Comparison of ENCODE assay signal across 8 mouse cellular contexts in genomic region chr14:59232003-59232402, GRCm38 (mm10). TPM values are rescaled to one million over a fixed set of nuclear protein-coding genes. Genes with fewer than 3 reads are reported as not detected.
DNase-seq lines count a peak whose midpoint lies in the region; ATAC-seq and TF ChIP-seq lines count a peak whose summit lies in the region.

No protein-coding gene starts in this region.

- no peaks in the 10 kb centered on the region for H3K27me3 ChIP-seq in kidney, adult 2 months (replicated peaks; ENCODE audit: control insufficient read depth, insufficient read depth, low read length)
- H3K27me3 ChIP-seq in ES-Bruce4 (ENCODE audit: control insufficient read depth, insufficient read depth, low read length, poor library complexity, severe bottlenecking), result no peaks in the 10 kb centered on the region
- no peaks in the 10 kb centered on the region for H3K27me3 ChIP-seq in liver, embryonic 16.5 days (ENCODE audit: control insufficient read depth, insufficient read depth, low read depth, low read length)
- H3K27me3 ChIP-seq in thymus, adult 2 months (ENCODE audit: control insufficient read depth, insufficient read depth, low read length), result no peaks in the 10 kb centered on the region

- H3K9me3 ChIP-seq in ES-Bruce4 (replicated peaks; ENCODE audit: control insufficient read depth, insufficient read depth, low read length, poor library complexity, severe bottlenecking), result no peaks in the 10 kb centered on the region
- no peaks in the 10 kb centered on the region for H3K9me3 ChIP-seq in liver, embryonic 16.5 days (replicated peaks; ENCODE audit: control insufficient read depth, low read length)

- TF ChIP-seq CTCF in kidney, adult 2 months (conservative IDR thresholded peaks at IDR 0.05; ENCODE audit: insufficient read depth, insufficient read length, low read depth, low read length), result peak; percentile 70
- TF ChIP-seq CTCF in ES-Bruce4 (IDR thresholded peaks at IDR 0.05; ENCODE audit: low read depth, low read length), result peak; percentile 42
- TF ChIP-seq CTCF in brain, embryonic 14.5 days (IDR thresholded peaks at IDR 0.05; ENCODE audit: borderline replicate concordance, extremely low read depth, insufficient read depth, insufficient read length), result peak; percentile 1; the same call in 1 of the 2 replicates
- TF ChIP-seq CTCF in thymus, adult 2 months (IDR thresholded peaks at IDR 0.05; ENCODE audit: borderline replicate concordance, control insufficient read depth, extremely low read depth, insufficient read depth, low read length, poor library complexity), result no peak

- peak; percentile 47; the same call in 1 of the 2 replicates for ATAC-seq in liver, embryonic 16.5 days (ENCODE audit: low read depth)
- no peak for ATAC-seq in cerebellum, adult (ENCODE audit: insufficient number of reproducible peaks, low FRiP score, low TSS enrichment)

- TF ChIP-seq POLR2A in kidney, adult 2 months (IDR thresholded peaks at IDR 0.05; ENCODE audit: low read depth, low read length), result no peak
- no peak for TF ChIP-seq POLR2A in ES-Bruce4 (IDR thresholded peaks at IDR 0.05; ENCODE audit: insufficient read depth, low read length)
- TF ChIP-seq POLR2A in brain, embryonic 14.5 days (IDR thresholded peaks at IDR 0.05; ENCODE audit: borderline replicate concordance, extremely low read depth, insufficient read depth, insufficient read length, poor library complexity, severe bottlenecking), result no peak
- TF ChIP-seq POLR2A in thymus, adult 2 months (IDR thresholded peaks at IDR 0.05; ENCODE audit: control insufficient read depth, extremely low read depth, insufficient read depth, low read length, poor library complexity), result no peak

- TF ChIP-seq EP300 in ES-Bruce4 (IDR thresholded peaks at IDR 0.05; ENCODE audit: insufficient read depth, low read depth, low read length), result no peak

- no peak overlapping the region for H3K9ac ChIP-seq in ES-Bruce4 (ENCODE audit: low read depth, poor library complexity, severe bottlenecking)
- H3K9ac ChIP-seq in liver, embryonic 16.5 days (ENCODE audit: low read depth, low read length), result no peak overlapping the region

- H3K27ac ChIP-seq in kidney, adult 2 months (ENCODE audit: insufficient read depth, low read depth, low read length), result no peak overlapping the region
- no peak overlapping the region for H3K27ac ChIP-seq in ES-Bruce4 (ENCODE audit: insufficient read depth, low read length)
- H3K27ac ChIP-seq in liver, embryonic 16.5 days (ENCODE audit: low read length), result no peak overlapping the region
- no peak overlapping the region for H3K27ac ChIP-seq in thymus, adult 2 months (ENCODE audit: control insufficient read depth, insufficient read depth, low read length)

- H3K4me3 ChIP-seq in kidney, adult 2 months (ENCODE audit: insufficient read depth, low read depth, low read length), result no peak overlapping the region
- H3K4me3 ChIP-seq in ES-Bruce4 (ENCODE audit: low read depth, low read length), result no peak overlapping the region
- no peak overlapping the region for H3K4me3 ChIP-seq in liver, embryonic 16.5 days (ENCODE audit: low read depth, low read length)
- H3K4me3 ChIP-seq in thymus, adult 2 months (ENCODE audit: control insufficient read depth, insufficient read depth, low read length), result no peak overlapping the region

- DNase-seq in kidney, adult 2 months, result peak; percentile 11
- no peak for DNase-seq in kidney, adult 11 months
- no peak for DNase-seq in brain, embryonic 14.5 days (ENCODE audit: low read depth)
- no peak for DNase-seq in thymus, adult 2 months
- DNase-seq in urinary bladder, postnatal 10 days (ENCODE audit: low spot score), result no peak

- WGBS in kidney, adult 2 months, result 59% methylated on average over 5 of the region's 5 CpGs
- WGBS in liver, embryonic 16.5 days (ENCODE audit: insufficient replicate concordance), result 45% methylated on average over 5 of the region's 5 CpGs
- WGBS in thymus, adult 2 months, result 47% methylated on average over 5 of the region's 5 CpGs

- H3K36me3 ChIP-seq in kidney, adult 2 months (ENCODE audit: control insufficient read depth, insufficient read depth, low read length), result peaks cover 8% of the 10 kb centered on the region
- H3K36me3 ChIP-seq in ES-Bruce4 (ENCODE audit: control insufficient read depth, insufficient read depth, low read length, poor library complexity, severe bottlenecking), result peaks cover 45% of the 10 kb centered on the region
- H3K36me3 ChIP-seq in liver, embryonic 16.5 days (ENCODE audit: control insufficient read depth, insufficient read depth), result no peaks in the 10 kb centered on the region; the same call in none of the 2 replicates
- H3K36me3 ChIP-seq in thymus, adult 2 months (ENCODE audit: control insufficient read depth, insufficient read depth, low read length), result peaks cover 33% of the 10 kb centered on the region

- no peak overlapping the region for H3K4me2 ChIP-seq in liver, embryonic 16.5 days (ENCODE audit: low read depth, low read length)

- H3K4me1 ChIP-seq in kidney, adult 2 months (ENCODE audit: control insufficient read depth, insufficient read depth, low read length), result 0 out of 2 replicates have a peak, but pooled peaks cover 2% of the 10 kb centered on the region
- no peaks in the 10 kb centered on the region for H3K4me1 ChIP-seq in ES-Bruce4 (ENCODE audit: control insufficient read depth, insufficient read depth, low read length)
- no peaks in the 10 kb centered on the region for H3K4me1 ChIP-seq in liver, embryonic 16.5 days (ENCODE audit: control insufficient read depth, low read depth, low read length)
- no peaks in the 10 kb centered on the region for H3K4me1 ChIP-seq in thymus, adult 2 months (replicated peaks; ENCODE audit: control insufficient read depth, insufficient read depth, low read length)

RNA-seq across cellular contexts. Expression of gene Gm6904, which starts 28.0 kb away (rescaled TPM):
- polyA plus RNA-seq in kidney, adult 2 months (2012; rRNA removed), result 0.11 TPM in 1 of 2 replicates, not detected in the other
- polyA plus RNA-seq in ES-Bruce4 (2011; ENCODE audit: insufficient read depth, insufficient read length, low read depth, missing spikeins), result not detected in 2 replicates
- polyA plus RNA-seq in brain, embryonic 14.5 days (2012; rRNA removed), result not detected in 2 replicates
- 0.15 TPM in 1 of 2 replicates, not detected in the other for polyA plus RNA-seq in liver, embryonic 16.5 days (2015; fragmentation: Nextera tagmentation; extraction: Ambion mirVana)
- polyA plus RNA-seq in thymus, adult 2 months (2012; rRNA removed), result 0.12 TPM in 1 of 2 replicates, not detected in the other

RNA-seq across cellular contexts. Expression of gene Rcbtb1, which starts 31.0 kb away (rescaled TPM):
- polyA plus RNA-seq in kidney, adult 2 months (2012; rRNA removed), result 11.9 and 13.2 TPM in 2 replicates
- 53.9 and 58.6 TPM in 2 replicates for polyA plus RNA-seq in ES-Bruce4 (2011; ENCODE audit: insufficient read depth, insufficient read length, low read depth, missing spikeins)
- polyA plus RNA-seq in brain, embryonic 14.5 days (2012; rRNA removed), result 57.1 and 57.7 TPM in 2 replicates
- 21.7 and 25.2 TPM in 2 replicates for polyA plus RNA-seq in liver, embryonic 16.5 days (2015; fragmentation: Nextera tagmentation; extraction: Ambion mirVana)
- polyA plus RNA-seq in thymus, adult 2 months (2012; rRNA removed), result 16.9 and 17.8 TPM in 2 replicates

RNA-seq across cellular contexts. Expression of gene Gm5142, which starts 53.5 kb away (rescaled TPM):
- polyA plus RNA-seq in kidney, adult 2 months (2012; rRNA removed), result 0.23 TPM in 2 replicates
- polyA plus RNA-seq in ES-Bruce4 (2011; ENCODE audit: insufficient read depth, insufficient read length, low read depth, missing spikeins), result not detected in 2 replicates
- not detected in 2 replicates for polyA plus RNA-seq in brain, embryonic 14.5 days (2012; rRNA removed)
- polyA plus RNA-seq in liver, embryonic 16.5 days (2015; fragmentation: Nextera tagmentation; extraction: Ambion mirVana), result not detected in 2 replicates
- polyA plus RNA-seq in thymus, adult 2 months (2012; rRNA removed), result not detected in 2 replicates
